Mouse (Mus musculus): ENCODE results near the gene Emc9. TPM values are rescaled to one million over a fixed set of nuclear protein-coding genes. Genes with fewer than 3 reads are reported as not detected.

Emc9 gene
- 10 to 100 TPM; 25.2 to 28.6 TPM for polyA plus RNA-seq (2017; shearing (Covaris generic))

- ATAC-seq = peak; percentile 78
Observed at GRCm38 (mm10) chr14:55584702-55585565, at the start of gene Emc9. Gene Emc9, minus strand, starts transcription at chr14:55585302.

- ATAC-seq = peak; percentile 72
Observed at GRCm38 (mm10) chr14:55629312-55629711, 44.2 kb upstream of the Emc9 start.

GRCm38 (mm10) chr14:55628077-55628827 lies 43.1 kb upstream of the Emc9 start:
- ATAC-seq = no peak

GRCm38 (mm10) chr14:55618486-55619195 lies 33.5 kb upstream of the Emc9 start:
- ATAC-seq = no peak

- peak; percentile 36 for ATAC-seq
Observed at GRCm38 (mm10) chr14:55617822-55618221, 32.7 kb upstream of the Emc9 start, which contains the start of gene Rec8. Gene Rec8, plus strand, starts transcription at chr14:55618037.

- no peak for ATAC-seq
Observed at GRCm38 (mm10) chr14:55616844-55617243, 31.7 kb upstream of the Emc9 start.

- ATAC-seq = no peak
Observed at GRCm38 (mm10) chr14:55615876-55616275, 30.8 kb upstream of the Emc9 start.

GRCm38 (mm10) chr14:55614565-55615178 lies 29.6 kb upstream of the Emc9 start:
- ATAC-seq = no peak

GRCm38 (mm10) chr14:55613346-55613745 lies 28.2 kb upstream of the Emc9 start:
- ATAC-seq = no peak

GRCm38 (mm10) chr14:55608339-55608738 lies 23.2 kb upstream of the Emc9 start:
- ATAC-seq = no peak

GRCm38 (mm10) chr14:55605743-55606459 lies 20.8 kb upstream of the Emc9 start:
- no peak for ATAC-seq

GRCm38 (mm10) chr14:55604823-55605222 lies 19.7 kb upstream of the Emc9 start:
- ATAC-seq = no peak

GRCm38 (mm10) chr14:55603633-55604576 lies 18.8 kb upstream of the Emc9 start:
- ATAC-seq = peak; percentile 90

GRCm38 (mm10) chr14:55603271-55603632 lies 18.1 kb upstream of the Emc9 start, which contains the start of gene Irf9:
Gene Irf9, plus strand, starts transcription at chr14:55603571.
- no peak for ATAC-seq

GRCm38 (mm10) chr14:55598521-55599390 lies 13.7 kb upstream of the Emc9 start:
- ATAC-seq = no peak

GRCm38 (mm10) chr14:55596036-55596690 lies 11.1 kb upstream of the Emc9 start:
- ATAC-seq = no peak

- no peak for ATAC-seq
Observed at GRCm38 (mm10) chr14:55592226-55592625, 7.1 kb upstream of the Emc9 start.

- peak; percentile 70 for ATAC-seq
Observed at GRCm38 (mm10) chr14:55591331-55591891, 6.3 kb upstream of the Emc9 start, which contains the start of gene Rnf31. Gene Rnf31, plus strand, starts transcription at chr14:55591708.
